Mouse (Mus musculus) heart, postnatal 0 days (tissue): ENCODE measurements at regions not wholly inside any gene's neighbourhood (a gene's known extent, or its start where the extent isn't known, plus 50 kb on each side); places are given as distances from the start of the nearest gene placed in this dataset.

ENCODE experiments used
- ATAC-seq: fragments of 200-750 bp; cut with Nextera tagmentation; 2 replicates; pipeline ENCODE4 v1.8.0; 2017; ENCODE audit warnings: low read depth, moderate number of reproducible peaks, moderate library complexity; ENCODE audit not compliant: insufficient read depth
- DNase-seq: peaks from one replicate; pipeline ENCODE4 v3.0.0-alpha.2; 2016; ENCODE audit warnings: low spot score
- H3K27ac ChIP-seq: fragments of 300-500 bp; sonication (generic); 2 replicates; pipeline ENCODE4 v1.5.1; 2014; ENCODE audit warnings: low read depth, mild to moderate bottlenecking
- H3K27me3 ChIP-seq: fragments of 300-500 bp; sonication (generic); 2 replicates; pipeline ENCODE4 v1.6.1; 2014; ENCODE audit warnings: low read length, mixed read lengths; ENCODE audit not compliant: control insufficient read depth, insufficient read depth
- H3K36me3 ChIP-seq: fragments of 300-500 bp; sonication (generic); replicated peaks from 2 replicates; pipeline ENCODE4 v1.6.1; 2014; ENCODE audit warnings: low read length, mixed read lengths; ENCODE audit not compliant: control insufficient read depth, insufficient read depth
- H3K4me1 ChIP-seq: fragments of 300-500 bp; sonication (generic); 2 replicates; pipeline ENCODE4 v1.6.1; 2014; ENCODE audit warnings: antibody characterized with exemption; ENCODE audit not compliant: control insufficient read depth, insufficient read depth
- H3K4me2 ChIP-seq: fragments of 300-500 bp; sonication (generic); 2 replicates; pipeline ENCODE4 v1.6.1; 2014; ENCODE audit warnings: low read depth, mild to moderate bottlenecking, low read length, moderate library complexity
- H3K4me3 ChIP-seq: fragments of 300-500 bp; sonication (generic); 2 replicates; pipeline ENCODE4 v1.5.1; 2014; ENCODE audit warnings: low read depth, low read length
- H3K9ac ChIP-seq: fragments of 300-500 bp; sonication (generic); replicated peaks from 2 replicates; pipeline ENCODE4 v1.6.1; 2014; ENCODE audit warnings: low read depth, low read length, mixed read lengths
- H3K9me3 ChIP-seq: fragments of 300-500 bp; sonication (generic); replicated peaks from 2 replicates; pipeline ENCODE4 v1.6.1; 2016; ENCODE audit warnings: low read length; ENCODE audit not compliant: control insufficient read depth
- CTCF ChIP-seq: IDR thresholded peaks from 2 replicates; pipeline ENCODE4 v1.5.1; 2016; ENCODE audit warnings: antibody characterized with exemption, control low read depth, low read depth
- EP300 ChIP-seq: IDR thresholded peaks from 2 replicates; pipeline ENCODE4 v1.6.1; 2016; ENCODE audit warnings: antibody characterized with exemption, low read depth
- WGBS: fragments of 180-500 bp; shearing (Covaris S2); extraction: QIAGEN DNeasy Blood & Tissue Kit; methylation state at CpG from one replicate; pipeline ENCODE4 v1.1.7; 2014; 5-methylcytosine and 5-hydroxymethylcytosine counted together

DNA sequence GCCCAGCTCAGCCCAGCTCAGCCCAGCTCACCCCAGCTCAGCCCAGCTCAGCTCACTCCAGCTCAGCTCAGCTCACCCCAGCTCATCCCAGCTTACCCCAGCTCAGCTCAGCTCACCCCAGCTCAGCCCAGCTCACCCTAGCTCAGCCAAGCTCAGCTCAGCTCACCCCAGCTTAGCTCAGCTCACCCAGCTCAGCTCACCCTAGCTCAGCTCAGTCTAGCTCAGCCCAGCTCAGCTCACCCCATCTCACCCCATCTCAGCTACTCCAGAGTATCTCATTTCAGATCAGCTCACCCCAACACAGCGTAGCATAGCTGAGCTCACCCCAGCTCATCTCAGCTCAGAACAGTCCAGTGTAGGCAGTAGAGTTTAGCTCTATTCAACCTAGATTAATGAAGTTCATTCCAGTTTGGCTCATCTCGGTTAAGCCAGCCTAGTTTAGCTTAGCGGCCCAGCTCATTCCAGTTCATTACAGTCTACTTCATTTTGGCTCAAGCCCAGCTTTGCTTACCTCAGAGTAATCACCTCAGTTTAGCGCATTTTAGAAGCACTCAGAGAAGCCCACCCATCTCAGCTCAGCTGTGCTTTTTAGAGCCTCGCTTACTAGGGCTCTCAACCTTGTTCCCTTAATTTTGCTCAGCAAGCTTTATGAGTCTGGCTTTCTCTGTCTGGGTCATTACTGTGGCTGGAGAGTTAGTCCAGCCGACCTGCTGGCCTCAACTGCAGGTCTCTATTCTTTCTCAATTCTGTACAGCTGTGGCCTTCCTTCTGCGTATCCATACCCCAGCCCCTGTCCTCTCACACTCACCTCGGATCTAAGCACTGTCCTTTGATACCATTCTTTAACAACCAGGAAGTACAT, 63.9 kb upstream of the Adam6b start:
- ATAC-seq (no peak), DNase-seq (no peak)
- H3K36me3 ChIP-seq = no peaks in the 10 kb centered on the region
- H3K27ac ChIP-seq = no peak overlapping the region
- no peaks in the 10 kb centered on the region for H3K9me3 ChIP-seq
- WGBS = 71% methylated on average over 8 of the region's 8 CpGs
- no peaks in the 10 kb centered on the region for H3K27me3 ChIP-seq
- no peak overlapping the region for H3K9ac ChIP-seq
- no peaks in the 10 kb centered on the region for H3K4me1 ChIP-seq
- TF ChIP-seq CTCF (no peak), EP300 (no peak)
- H3K4me3 ChIP-seq = no peak overlapping the region; the same call in 1 of the 2 replicates
- H3K4me2 ChIP-seq = no peak overlapping the region; the same call in 1 of the 2 replicates

DNA sequence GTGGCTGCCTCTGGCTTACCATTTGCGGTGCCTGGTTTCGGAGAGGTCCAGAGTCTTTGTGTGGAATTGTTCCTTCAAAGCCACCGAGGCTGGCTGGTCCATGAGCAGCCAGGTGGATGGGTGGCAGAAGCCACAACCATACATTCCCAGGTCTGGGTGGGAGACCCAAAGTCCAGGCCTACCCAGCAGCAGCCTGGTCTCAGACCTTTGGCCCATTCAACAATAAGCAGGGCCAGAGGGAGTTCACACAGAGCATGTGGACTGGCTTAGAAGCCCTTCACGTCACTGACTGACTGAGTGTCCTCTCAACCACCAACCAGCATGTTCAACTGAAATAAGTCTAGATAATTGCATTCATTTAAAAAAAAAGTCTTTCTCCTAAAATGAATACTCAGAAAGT, 62.7 kb upstream of the Adam6b start:
- WGBS = 74% methylated on average over 4 of the region's 4 CpGs

DNA sequence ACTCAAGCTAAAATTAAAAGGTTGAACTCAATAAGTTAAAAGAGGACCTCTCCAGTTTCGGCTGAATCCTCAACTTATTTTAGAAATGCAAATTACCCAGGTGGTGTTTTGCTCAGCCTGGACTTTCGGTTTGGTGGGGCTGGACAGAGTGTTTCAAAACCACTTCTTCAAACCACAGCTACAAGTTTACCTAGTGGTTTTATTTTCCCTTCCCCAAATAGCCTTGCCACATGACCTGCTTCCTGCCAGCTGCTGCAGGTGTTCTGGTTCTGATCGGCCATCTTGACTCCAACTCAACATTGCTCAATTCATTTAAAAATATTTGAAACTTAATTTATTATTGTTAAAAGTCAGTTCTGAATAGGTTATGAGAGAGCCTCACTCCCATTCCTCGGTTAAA, 62.0 kb upstream of the Adam6b start:
- Histone ChIP-seq H3K36me3 (no peaks in the 10 kb centered on the region), H3K4me2 (no peak overlapping the region), H3K9ac (no peak overlapping the region), H3K9me3 (no peaks in the 10 kb centered on the region), H3K27me3 (no peaks in the 10 kb centered on the region), H3K4me1 (no peaks in the 10 kb centered on the region), H3K27ac (no peak overlapping the region), H3K4me3 (no peak overlapping the region)
- ATAC-seq = no peak
- TF ChIP-seq CTCF = no peak
- no peak for TF ChIP-seq EP300
- DNase-seq = no peak
- WGBS = 63% methylated on average over 4 of the region's 4 CpGs

More for the DNA sequence above, 62.7 kb upstream of the Adam6b start:
- TF ChIP-seq CTCF (no peak), EP300 (no peak)
- Histone ChIP-seq H3K4me3 (no peak overlapping the region; the same call in 1 of the 2 replicates), H3K27ac (no peak overlapping the region), H3K36me3 (no peaks in the 10 kb centered on the region), H3K9me3 (no peaks in the 10 kb centered on the region), H3K9ac (no peak overlapping the region), H3K4me1 (no peaks in the 10 kb centered on the region), H3K4me2 (no peak overlapping the region; the same call in 1 of the 2 replicates), H3K27me3 (no peaks in the 10 kb centered on the region)
- DNase-seq (no peak), ATAC-seq (no peak)

DNA sequence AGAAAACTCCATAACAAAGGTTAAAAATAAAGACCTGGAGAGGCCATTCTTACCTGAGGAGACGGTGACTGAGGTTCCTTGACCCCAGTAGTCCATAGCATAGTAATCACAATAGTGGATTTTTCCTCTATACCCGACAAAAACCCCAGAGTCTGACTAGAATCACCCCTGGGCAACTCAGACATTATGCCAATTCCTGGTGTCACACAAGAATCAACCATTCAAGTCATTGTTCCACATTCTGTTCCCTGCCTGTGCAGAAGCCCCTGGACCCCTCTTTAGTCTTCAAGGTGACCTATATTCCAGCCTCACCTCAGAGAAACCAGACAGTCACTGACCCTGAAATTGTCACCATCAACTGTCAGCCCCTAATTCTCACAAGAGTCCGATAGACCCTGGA, 60.9 kb upstream of the Adam6b start:
- 56% methylated on average over 3 of the region's 3 CpGs for WGBS

DNA sequence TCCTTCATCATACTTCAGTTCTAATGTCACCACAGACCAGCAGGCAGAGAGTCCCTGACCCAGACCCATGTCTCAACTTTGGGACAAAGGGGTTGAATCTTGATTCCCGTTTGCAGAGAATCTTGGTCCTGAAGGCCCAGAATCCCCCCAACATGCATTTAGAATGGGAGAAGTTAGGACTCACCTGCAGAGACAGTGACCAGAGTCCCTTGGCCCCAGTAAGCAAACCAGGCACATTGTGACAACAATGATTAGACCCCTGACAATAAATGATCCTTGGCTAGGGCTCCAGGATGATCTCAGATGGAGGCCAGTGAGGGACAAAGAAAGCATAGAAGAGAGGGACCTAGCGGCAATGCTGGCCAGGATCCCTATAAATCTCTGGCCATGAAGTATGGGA, 60.4 kb upstream of the Adam6b start:
- Histone ChIP-seq H3K9ac (no peak overlapping the region), H3K27me3 (no peaks in the 10 kb centered on the region), H3K4me3 (no peak overlapping the region), H3K9me3 (no peaks in the 10 kb centered on the region), H3K36me3 (no peaks in the 10 kb centered on the region), H3K4me1 (no peaks in the 10 kb centered on the region), H3K4me2 (no peak overlapping the region), H3K27ac (no peak overlapping the region)
- TF ChIP-seq CTCF (no peak), EP300 (no peak)
- ATAC-seq = no peak
- no peak for DNase-seq
- 66% methylated on average over 2 of the region's 2 CpGs for WGBS

More for the DNA sequence above, 60.9 kb upstream of the Adam6b start:
- no peaks in the 10 kb centered on the region for H3K36me3 ChIP-seq
- no peaks in the 10 kb centered on the region for H3K27me3 ChIP-seq
- no peak overlapping the region for H3K4me2 ChIP-seq
- no peak overlapping the region for H3K4me3 ChIP-seq
- H3K9ac ChIP-seq = no peak overlapping the region
- TF ChIP-seq EP300 (no peak), CTCF (no peak)
- no peaks in the 10 kb centered on the region for H3K4me1 ChIP-seq
- no peak for ATAC-seq
- DNase-seq = no peak
- H3K9me3 ChIP-seq = no peaks in the 10 kb centered on the region
- no peak overlapping the region for H3K27ac ChIP-seq
